In the genomic region with DNA sequence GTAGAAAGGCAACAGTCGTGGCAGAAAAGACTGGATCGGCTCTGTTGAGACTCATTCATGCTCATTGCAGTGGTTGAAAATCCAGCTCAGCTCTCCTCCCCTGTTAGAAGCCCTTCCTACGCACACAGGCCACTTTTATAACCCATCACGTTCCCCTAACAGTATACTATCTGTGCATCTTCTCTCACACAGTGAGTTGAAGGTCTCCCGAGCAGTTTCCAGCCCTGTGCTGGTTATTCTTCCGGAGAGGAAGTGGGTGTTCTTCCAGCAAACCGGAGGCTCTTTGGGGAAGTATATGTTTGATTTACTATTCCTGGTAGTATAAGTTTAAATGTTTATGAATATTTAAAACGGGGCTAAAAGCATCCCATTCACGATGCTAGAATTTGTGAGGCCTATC, we compare ENCODE assay signal across 9 mouse cellular contexts. TPM values are rescaled to one million over a fixed set of nuclear protein-coding genes. Genes with fewer than 3 reads are reported as not detected.
A peak's percentile ranks its signal among the peaks of the same experiment; 100 is the strongest.
DNase-seq lines count a peak whose midpoint lies in the region; ATAC-seq lines count a peak whose summit lies in the region.
"Had no signal": no experiment of that assay in that cellular context is flagged by ENCODE, and none has a peak within 500 bp of the region (broad histone marks: within the 10 kb centered on the region; RNA-seq: fewer than 3 reads in every experiment).

No protein-coding gene starts in this region.

- no peak overlapping the region for H3K27ac ChIP-seq in kidney, embryonic 15.5 days
- H3K27ac ChIP-seq in embryonic facial prominence, embryonic 15.5 days (replicated peaks), result no peak overlapping the region
- H3K27ac ChIP-seq in intestine, embryonic 16.5 days (ENCODE audit: low read length), result no peak overlapping the region
- no peak overlapping the region for H3K27ac ChIP-seq in midbrain, embryonic 16.5 days (ENCODE audit: low read length)

- H3K4me1 ChIP-seq in kidney, embryonic 15.5 days, result peaks cover 14% of the 10 kb centered on the region
- peaks cover 10% of the 10 kb centered on the region for H3K4me1 ChIP-seq in embryonic facial prominence, embryonic 15.5 days
- peaks cover 10% of the 10 kb centered on the region; the same call in 1 of the 2 replicates for H3K4me1 ChIP-seq in intestine, embryonic 16.5 days (ENCODE audit: control insufficient read depth, insufficient read depth, low read length)
- H3K4me1 ChIP-seq in midbrain, embryonic 16.5 days (ENCODE audit: control insufficient read depth, insufficient read depth, low read length), result peaks cover 8% of the 10 kb centered on the region; the same call in 1 of the 2 replicates

- no peaks in the 10 kb centered on the region for H3K9me3 ChIP-seq in kidney, embryonic 15.5 days (replicated peaks)
- H3K9me3 ChIP-seq in embryonic facial prominence, embryonic 15.5 days (replicated peaks), result no peaks in the 10 kb centered on the region
- no peaks in the 10 kb centered on the region for H3K9me3 ChIP-seq in intestine, embryonic 16.5 days (ENCODE audit: control insufficient read depth, low read length)
- H3K9me3 ChIP-seq in midbrain, embryonic 16.5 days (replicated peaks; ENCODE audit: control insufficient read depth, low read length, poor library complexity, severe bottlenecking), result no peaks in the 10 kb centered on the region

- no peak overlapping the region for H3K9ac ChIP-seq in kidney, embryonic 15.5 days
- no peak overlapping the region for H3K9ac ChIP-seq in embryonic facial prominence, embryonic 15.5 days
- H3K9ac ChIP-seq in intestine, embryonic 16.5 days (ENCODE audit: low read depth, low read length), result no peak overlapping the region; the same call in 1 of the 2 replicates
- no peak overlapping the region for H3K9ac ChIP-seq in midbrain, embryonic 16.5 days (ENCODE audit: low read depth, low read length)

- no peaks in the 10 kb centered on the region for H3K36me3 ChIP-seq in kidney, embryonic 15.5 days
- H3K36me3 ChIP-seq in embryonic facial prominence, embryonic 15.5 days, result no peaks in the 10 kb centered on the region
- H3K36me3 ChIP-seq in intestine, embryonic 16.5 days (ENCODE audit: control insufficient read depth, insufficient read depth, low read length), result no peaks in the 10 kb centered on the region
- H3K36me3 ChIP-seq in midbrain, embryonic 16.5 days (ENCODE audit: control insufficient read depth, insufficient read depth, low read length), result no peaks in the 10 kb centered on the region

- H3K27me3 ChIP-seq in kidney, embryonic 15.5 days, result peaks cover 21% of the 10 kb centered on the region
- H3K27me3 ChIP-seq in embryonic facial prominence, embryonic 15.5 days, result no peaks in the 10 kb centered on the region
- H3K27me3 ChIP-seq in intestine, embryonic 16.5 days (replicated peaks; ENCODE audit: control insufficient read depth, insufficient read depth, low read length), result 0 out of 2 replicates have a peak, but pooled peaks cover 7% of the 10 kb centered on the region
- no peaks in the 10 kb centered on the region; the same call in 1 of the 2 replicates for H3K27me3 ChIP-seq in midbrain, embryonic 16.5 days (ENCODE audit: control insufficient read depth, insufficient read depth, low read depth, low read length)

- DNase-seq in kidney, postnatal 4 days, result no peak
- no peak for DNase-seq in cerebellum, adult 8-10 months
- no peak for DNase-seq in ovary, postnatal 36 days (ENCODE audit: low spot score)

- H3K4me2 ChIP-seq in kidney, embryonic 15.5 days, result peak overlapping the region; percentile 96
- H3K4me2 ChIP-seq in embryonic facial prominence, embryonic 15.5 days (replicated peaks), result peak overlapping the region; percentile 92; the same call in 1 of the 2 replicates
- H3K4me2 ChIP-seq in intestine, embryonic 16.5 days (ENCODE audit: low read depth, low read length), result peak overlapping the region; percentile 98
- peak overlapping the region; percentile 92; the same call in 1 of the 2 replicates for H3K4me2 ChIP-seq in midbrain, embryonic 16.5 days (ENCODE audit: low read length)

- WGBS in kidney, embryonic 15.5 days, result 47% methylated on average over 9 of the region's 9 CpGs
- WGBS in embryonic facial prominence, embryonic 15.5 days, result 50% methylated on average over 9 of the region's 9 CpGs
- WGBS in intestine, embryonic 16.5 days, result 49% methylated on average over 9 of the region's 9 CpGs
- 60% methylated on average over 9 of the region's 9 CpGs for WGBS in midbrain, embryonic 16.5 days

- ATAC-seq in kidney, embryonic 15.5 days (replicated peaks; ENCODE audit: low FRiP score), result no peak
- no peak for ATAC-seq in embryonic facial prominence, embryonic 15.5 days (ENCODE audit: insufficient number of reproducible peaks, low FRiP score, low TSS enrichment, low read depth)
- ATAC-seq in intestine, embryonic 16.5 days, result no peak
- ATAC-seq in midbrain, embryonic 16.5 days, result no peak

- H3K4me3 ChIP-seq in kidney, embryonic 15.5 days (replicated peaks), result peak overlapping the region; percentile 51
- H3K4me3 ChIP-seq in embryonic facial prominence, embryonic 15.5 days (replicated peaks), result peak overlapping the region; percentile 44
- peak overlapping the region; percentile 52; the same call in 1 of the 2 replicates for H3K4me3 ChIP-seq in intestine, embryonic 16.5 days (ENCODE audit: low read length)
- H3K4me3 ChIP-seq in midbrain, embryonic 16.5 days (ENCODE audit: low read depth, low read length), result no peak overlapping the region

RNA-seq across cellular contexts. Expression of a gene that starts 0.6 kb away (rescaled TPM):
- polyA plus RNA-seq in kidney, embryonic 15.5 days (2015; fragmentation: Nextera tagmentation; extraction: Ambion mirVana), result 0.27 and 0.60 TPM in 2 replicates
- 10.7 and 17.8 TPM in 2 replicates for polyA plus RNA-seq in embryonic facial prominence, embryonic 15.5 days (2015; fragmentation: Nextera tagmentation; extraction: Ambion mirVana)
- polyA plus RNA-seq in intestine, embryonic 16.5 days (2015; fragmentation: Nextera tagmentation; extraction: Ambion mirVana), result 0.04 and 0.07 TPM in 2 replicates
- polyA plus RNA-seq in midbrain, embryonic 16.5 days (2015; fragmentation: Nextera tagmentation; extraction: Ambion mirVana), result 0.11 and 0.15 TPM in 2 replicates
- polyA plus RNA-seq: erythroblast, embryonic 14.5 days; small intestine, adult 2 months had no signal

RNA-seq across cellular contexts. Expression of a gene that starts 25.7 kb away (rescaled TPM):
- polyA plus RNA-seq in kidney, embryonic 15.5 days (2015; fragmentation: Nextera tagmentation; extraction: Ambion mirVana), result 338 and 401 TPM in 2 replicates
- 449 and 462 TPM in 2 replicates for polyA plus RNA-seq in embryonic facial prominence, embryonic 15.5 days (2015; fragmentation: Nextera tagmentation; extraction: Ambion mirVana)
- polyA plus RNA-seq in intestine, embryonic 16.5 days (2015; fragmentation: Nextera tagmentation; extraction: Ambion mirVana), result 244 and 257 TPM in 2 replicates
- 190 and 201 TPM in 2 replicates for polyA plus RNA-seq in midbrain, embryonic 16.5 days (2015; fragmentation: Nextera tagmentation; extraction: Ambion mirVana)

RNA-seq across cellular contexts. Expression of a gene that starts 26.5 kb away (rescaled TPM):
- polyA plus RNA-seq in kidney, embryonic 15.5 days (2015; fragmentation: Nextera tagmentation; extraction: Ambion mirVana), result 18.1 and 19.5 TPM in 2 replicates
- 20.1 and 22.4 TPM in 2 replicates for polyA plus RNA-seq in embryonic facial prominence, embryonic 15.5 days (2015; fragmentation: Nextera tagmentation; extraction: Ambion mirVana)
- 7.8 and 8.2 TPM in 2 replicates for polyA plus RNA-seq in intestine, embryonic 16.5 days (2015; fragmentation: Nextera tagmentation; extraction: Ambion mirVana)
- 25.4 and 25.5 TPM in 2 replicates for polyA plus RNA-seq in midbrain, embryonic 16.5 days (2015; fragmentation: Nextera tagmentation; extraction: Ambion mirVana)
